Mouse (Mus musculus): Measurements from ENCODE around the gene Cdkn1c. TPM values are rescaled to one million over a fixed set of nuclear protein-coding genes. Genes with fewer than 3 reads are reported as not detected.
A peak's percentile ranks its signal among the peaks of the same experiment; 100 is the strongest.

Gene Cdkn1c
- polyA plus RNA-seq, 1 experiment from 2014 or later, result 942 TPM

GRCm38 (mm10) chr7:143466099-143466677 lies 5.3 kb upstream of the Cdkn1c start:
- ATAC-seq (ENCODE audit: low FRiP score), result peak; percentile 28
- no peaks in the 10 kb centered on the region for H3K27me3 ChIP-seq (ENCODE audit: control insufficient read depth, insufficient read depth, low read length)
- H3K36me3 ChIP-seq (ENCODE audit: control insufficient read depth, insufficient read depth, low read length), result no peaks in the 10 kb centered on the region
- no peak overlapping the region for H3K9ac ChIP-seq (ENCODE audit: low read depth, low read length)
- H3K4me2 ChIP-seq (replicated peaks; ENCODE audit: low read depth, low read length), result no peak overlapping the region
- H3K4me1 ChIP-seq (replicated peaks; ENCODE audit: control insufficient read depth, insufficient read depth, low read length), result 0 out of 2 replicates have a peak, but pooled peaks cover 5% of the 10 kb centered on the region
- no peaks in the 10 kb centered on the region for H3K9me3 ChIP-seq (ENCODE audit: control insufficient read depth, low read length)
- peak; percentile 92 for DNase-seq (ENCODE audit: low spot score)
- H3K4me3 ChIP-seq (ENCODE audit: low read depth, low read length), result no peak overlapping the region
- no peak overlapping the region for H3K27ac ChIP-seq (ENCODE audit: low read depth, low read length)
- 29% methylated on average over 14 of the region's 14 CpGs for WGBS

GRCm38 (mm10) chr7:143464811-143465560 lies 4.1 kb upstream of the Cdkn1c start:
- Histone ChIP-seq H3K4me1 (replicated peaks; ENCODE audit: control insufficient read depth, insufficient read depth, low read length) (0 out of 2 replicates have a peak, but pooled peaks cover 5% of the 10 kb centered on the region), H3K27ac (ENCODE audit: low read depth, low read length) (no peak overlapping the region)

GRCm38 (mm10) chr7:143463865-143464415 lies 3.1 kb upstream of the Cdkn1c start:
- no peaks in the 10 kb centered on the region for H3K27me3 ChIP-seq (ENCODE audit: control insufficient read depth, insufficient read depth, low read length)

More at GRCm38 (mm10) chr7:143464811-143465560, 4.1 kb upstream of the Cdkn1c start:
- DNase-seq (ENCODE audit: low spot score) (peak; percentile 69), ATAC-seq (ENCODE audit: low FRiP score) (no peak)
- Histone ChIP-seq H3K9ac (ENCODE audit: low read depth, low read length) (peak overlapping the region; percentile 41; the same call in 1 of the 2 replicates), H3K36me3 (ENCODE audit: control insufficient read depth, insufficient read depth, low read length) (no peaks in the 10 kb centered on the region), H3K4me3 (ENCODE audit: low read depth, low read length) (peak overlapping the region; percentile 23), H3K27me3 (ENCODE audit: control insufficient read depth, insufficient read depth, low read length) (no peaks in the 10 kb centered on the region), H3K4me2 (replicated peaks; ENCODE audit: low read depth, low read length) (peak overlapping the region; percentile 55), H3K9me3 (ENCODE audit: control insufficient read depth, low read length) (peaks cover 6% of the 10 kb centered on the region; the same call in 1 of the 2 replicates)
- WGBS, result 26% methylated on average over 56 of the region's 56 CpGs

GRCm38 (mm10) chr7:143462516-143462915 lies 1.7 kb upstream of the Cdkn1c start:
- Histone ChIP-seq H3K27me3 (ENCODE audit: control insufficient read depth, insufficient read depth, low read length) (no peaks in the 10 kb centered on the region), H3K9me3 (ENCODE audit: control insufficient read depth, low read length) (peaks cover 6% of the 10 kb centered on the region; the same call in 1 of the 2 replicates), H3K9ac (ENCODE audit: low read depth, low read length) (no peak overlapping the region), H3K4me3 (ENCODE audit: low read depth, low read length) (no peak overlapping the region), H3K27ac (ENCODE audit: low read depth, low read length) (no peak overlapping the region), H3K4me1 (replicated peaks; ENCODE audit: control insufficient read depth, insufficient read depth, low read length) (0 out of 2 replicates have a peak, but pooled peaks cover 2% of the 10 kb centered on the region), H3K4me2 (replicated peaks; ENCODE audit: low read depth, low read length) (no peak overlapping the region), H3K36me3 (ENCODE audit: control insufficient read depth, insufficient read depth, low read length) (no peaks in the 10 kb centered on the region)
- ATAC-seq (ENCODE audit: low FRiP score) (no peak), DNase-seq (ENCODE audit: low spot score) (no peak)
- WGBS, result 79% methylated on average over 5 of the region's 5 CpGs

More at GRCm38 (mm10) chr7:143463865-143464415, 3.1 kb upstream of the Cdkn1c start:
- Histone ChIP-seq H3K9me3 (ENCODE audit: control insufficient read depth, low read length) (peaks cover 6% of the 10 kb centered on the region; the same call in 1 of the 2 replicates), H3K4me1 (replicated peaks; ENCODE audit: control insufficient read depth, insufficient read depth, low read length) (0 out of 2 replicates have a peak, but pooled peaks cover 5% of the 10 kb centered on the region), H3K4me3 (ENCODE audit: low read depth, low read length) (no peak overlapping the region), H3K9ac (ENCODE audit: low read depth, low read length) (no peak overlapping the region), H3K27ac (ENCODE audit: low read depth, low read length) (no peak overlapping the region), H3K36me3 (ENCODE audit: control insufficient read depth, insufficient read depth, low read length) (no peaks in the 10 kb centered on the region), H3K4me2 (replicated peaks; ENCODE audit: low read depth, low read length) (no peak overlapping the region)
- no peak for ATAC-seq (ENCODE audit: low FRiP score)
- WGBS, result 29% methylated on average over 11 of the region's 11 CpGs
- DNase-seq (ENCODE audit: low spot score), result peak; percentile 89

- Histone ChIP-seq H3K4me3 (ENCODE audit: low read depth, low read length) (no peak overlapping the region), H3K36me3 (ENCODE audit: control insufficient read depth, insufficient read depth, low read length) (no peaks in the 10 kb centered on the region), H3K4me2 (replicated peaks; ENCODE audit: low read depth, low read length) (no peak overlapping the region; the same call in 1 of the 2 replicates), H3K9ac (ENCODE audit: low read depth, low read length) (no peak overlapping the region), H3K9me3 (ENCODE audit: control insufficient read depth, low read length) (peaks cover 6% of the 10 kb centered on the region; the same call in 1 of the 2 replicates), H3K27ac (ENCODE audit: low read depth, low read length) (no peak overlapping the region), H3K4me1 (replicated peaks; ENCODE audit: control insufficient read depth, insufficient read depth, low read length) (0 out of 2 replicates have a peak, but pooled peaks cover 2% of the 10 kb centered on the region), H3K27me3 (ENCODE audit: control insufficient read depth, insufficient read depth, low read length) (no peaks in the 10 kb centered on the region)
- no peak for DNase-seq (ENCODE audit: low spot score)
- no peak for ATAC-seq (ENCODE audit: low FRiP score)
- WGBS, result 28% methylated on average over 11 of the region's 11 CpGs
Measured at GRCm38 (mm10) chr7:143461920-143462319, 1.1 kb upstream of the Cdkn1c start.

GRCm38 (mm10) chr7:143461294-143461870 lies 532 bp upstream of the Cdkn1c start:
- no peaks in the 10 kb centered on the region for H3K27me3 ChIP-seq (ENCODE audit: control insufficient read depth, insufficient read depth, low read length)
- H3K9me3 ChIP-seq (ENCODE audit: control insufficient read depth, low read length), result peaks cover 6% of the 10 kb centered on the region; the same call in 1 of the 2 replicates
- ATAC-seq (ENCODE audit: low FRiP score), result peak; percentile 69
- no peak for DNase-seq (ENCODE audit: low spot score)
- H3K36me3 ChIP-seq (ENCODE audit: control insufficient read depth, insufficient read depth, low read length), result no peaks in the 10 kb centered on the region
- 0 out of 2 replicates have a peak, but pooled peaks cover 2% of the 10 kb centered on the region for H3K4me1 ChIP-seq (replicated peaks; ENCODE audit: control insufficient read depth, insufficient read depth, low read length)
- H3K4me3 ChIP-seq (ENCODE audit: low read depth, low read length), result no peak overlapping the region
- peak overlapping the region; percentile 24; the same call in 1 of the 2 replicates for H3K27ac ChIP-seq (ENCODE audit: low read depth, low read length)
- 44% methylated on average over 11 of the region's 32 CpGs for WGBS
- no peak overlapping the region for H3K9ac ChIP-seq (ENCODE audit: low read depth, low read length)
- H3K4me2 ChIP-seq (replicated peaks; ENCODE audit: low read depth, low read length), result peak overlapping the region; percentile 27

GRCm38 (mm10) chr7:143460217-143460834 lies 524 bp downstream of the Cdkn1c start:
- H3K36me3 ChIP-seq (ENCODE audit: control insufficient read depth, insufficient read depth, low read length), result no peaks in the 10 kb centered on the region
- 0 out of 2 replicates have a peak, but pooled peaks cover 2% of the 10 kb centered on the region for H3K4me1 ChIP-seq (replicated peaks; ENCODE audit: control insufficient read depth, insufficient read depth, low read length)
- H3K27ac ChIP-seq (ENCODE audit: low read depth, low read length), result peak overlapping the region; percentile 85
- H3K27me3 ChIP-seq (ENCODE audit: control insufficient read depth, insufficient read depth, low read length), result no peaks in the 10 kb centered on the region
- 0 out of 2 replicates have a peak, but pooled peaks have one; percentile 3 for ATAC-seq (ENCODE audit: low FRiP score)
- peak overlapping the region; percentile 62 for H3K4me2 ChIP-seq (replicated peaks; ENCODE audit: low read depth, low read length)
- WGBS, result 34% methylated on average over 57 of the region's 60 CpGs
- peak overlapping the region; percentile 66 for H3K4me3 ChIP-seq (ENCODE audit: low read depth, low read length)
- peaks cover 6% of the 10 kb centered on the region; the same call in 1 of the 2 replicates for H3K9me3 ChIP-seq (ENCODE audit: control insufficient read depth, low read length)
- DNase-seq (ENCODE audit: low spot score), result peak; percentile 54
- peak overlapping the region; percentile 82 for H3K9ac ChIP-seq (ENCODE audit: low read depth, low read length)
